Mouse (Mus musculus) fat pad, adult 2 months (tissue): ENCODE results near the gene Cdc25b.

ENCODE experiments used
- DNase-seq: peaks from one replicate; pipeline ENCODE4 v3.0.0-alpha.2; 2011; ENCODE audit warnings: low read depth, low spot score; ENCODE audit errors: extremely low read depth

The Cdc25b gene

GRCm38 (mm10) chr2:131186771-131187601 is at the start of gene Cdc25b, which contains the start of gene Spef1:
Gene Cdc25b (plus strand): TSS chr2:131186949.
Gene Spef1 (minus strand): TSS chr2:131187282.
- no peak for DNase-seq

GRCm38 (mm10) chr2:131138296-131138695 is 48.5 kb upstream of the Cdc25b start:
- no peak for DNase-seq

- no peak for DNase-seq
These were observed 48.0 kb upstream of the Cdc25b start for GRCm38 (mm10) chr2:131138760-131139159.

GRCm38 (mm10) chr2:131139287-131139686 is 47.5 kb upstream of the Cdc25b start:
- DNase-seq, result no peak

- DNase-seq, result no peak
These were observed 46.7 kb upstream of the Cdc25b start for GRCm38 (mm10) chr2:131139886-131140532.

GRCm38 (mm10) chr2:131140533-131140905 is 46.2 kb upstream of the Cdc25b start:
- DNase-seq, result no peak

- DNase-seq, result no peak
These were observed 45.3 kb upstream of the Cdc25b start for GRCm38 (mm10) chr2:131141336-131141986.

- DNase-seq, result no peak
These were observed 44.2 kb upstream of the Cdc25b start for GRCm38 (mm10) chr2:131142592-131142991.

- DNase-seq, result no peak
These were observed 43.6 kb upstream of the Cdc25b start for GRCm38 (mm10) chr2:131143007-131143780.

GRCm38 (mm10) chr2:131145121-131145520 is 41.6 kb upstream of the Cdc25b start:
- no peak for DNase-seq

- DNase-seq, result no peak
These were observed 41.2 kb upstream of the Cdc25b start for GRCm38 (mm10) chr2:131145536-131145935.

- no peak for DNase-seq
These were observed 40.3 kb upstream of the Cdc25b start for GRCm38 (mm10) chr2:131146193-131147042.

GRCm38 (mm10) chr2:131147043-131147365 is 39.7 kb upstream of the Cdc25b start:
- DNase-seq, result no peak

GRCm38 (mm10) chr2:131148353-131149253 is 38.1 kb upstream of the Cdc25b start:
- DNase-seq, result no peak

- DNase-seq, result no peak
These were observed 37.5 kb upstream of the Cdc25b start for GRCm38 (mm10) chr2:131149254-131149578.

GRCm38 (mm10) chr2:131152166-131152730 is 34.5 kb upstream of the Cdc25b start:
- DNase-seq, result no peak

GRCm38 (mm10) chr2:131154036-131154435 is 32.7 kb upstream of the Cdc25b start:
- no peak for DNase-seq

GRCm38 (mm10) chr2:131156987-131157386 is 29.8 kb upstream of the Cdc25b start:
- DNase-seq, result no peak

- no peak for DNase-seq
These were observed 27.2 kb upstream of the Cdc25b start for GRCm38 (mm10) chr2:131159491-131159910.
